Mouse (Mus musculus) liver, embryonic 13.5 days (tissue): ENCODE measurements around the gene 1700013G24Rik. TPM values are rescaled to one million over a fixed set of nuclear protein-coding genes. Genes with fewer than 3 reads are reported as not detected.

ENCODE experiments used
- ATAC-seq: fragments of 200-750 bp; cut with Nextera tagmentation; 2 replicates; pipeline ENCODE4 v1.8.0; 2017; ENCODE audit warnings: low read depth, mild to moderate bottlenecking, moderate number of reproducible peaks, moderate library complexity
- DNase-seq: peaks from one replicate; pipeline ENCODE4 v3.0.0; 2022
- H3K27ac ChIP-seq: fragments of 300-500 bp; sonication (generic); 2 replicates; pipeline ENCODE4 v1.5.1; 2015; ENCODE audit warnings: moderate library complexity, mild to moderate bottlenecking, inconsistent platforms
- H3K27me3 ChIP-seq: fragments of 300-500 bp; sonication (generic); 2 replicates; pipeline ENCODE4 v1.6.1; 2015; ENCODE audit warnings: mild to moderate bottlenecking, inconsistent platforms
- H3K36me3 ChIP-seq: fragments of 300-500 bp; sonication (generic); 2 replicates; pipeline ENCODE4 v1.6.1; 2015; ENCODE audit warnings: mild to moderate bottlenecking, inconsistent platforms
- H3K4me1 ChIP-seq: fragments of 300-500 bp; sonication (generic); replicated peaks from 2 replicates; pipeline ENCODE4 v1.6.1; 2015; ENCODE audit warnings: inconsistent platforms
- H3K4me2 ChIP-seq: fragments of 300-500 bp; sonication (generic); 2 replicates; pipeline ENCODE4 v1.6.1; 2015; ENCODE audit warnings: inconsistent platforms, mild to moderate bottlenecking, moderate library complexity
- H3K4me3 ChIP-seq: fragments of 300-500 bp; sonication (generic); replicated peaks from 2 replicates; pipeline ENCODE4 v1.5.1; 2015; ENCODE audit warnings: mild to moderate bottlenecking, inconsistent platforms
- H3K9ac ChIP-seq: fragments of 300-500 bp; sonication (generic); 2 replicates; pipeline ENCODE4 v1.6.1; 2015; ENCODE audit warnings: mild to moderate bottlenecking, inconsistent platforms
- H3K9me3 ChIP-seq: fragments of 300-500 bp; sonication (generic); replicated peaks from 2 replicates; pipeline ENCODE4 v1.6.1; 2016; ENCODE audit warnings: inconsistent platforms
- WGBS: fragments of 180-500 bp; shearing (Covaris S2); methylation state at CpG from one replicate; pipeline ENCODE4 v1.1.7; 2015; ENCODE audit not compliant: insufficient replicate concordance; 5-methylcytosine and 5-hydroxymethylcytosine counted together
- polyA plus RNA-seq: library from polyadenylated mRNA; unstranded; fragments of >200 nt; fragmentation: Nextera tagmentation; extraction: Ambion mirVana; gene quantifications from 2 replicates; pipeline ENCODE4 v1.2.1, GENCODE M21; 2015

The 1700013G24Rik gene
- polyA plus RNA-seq, 1 experiment from 2014 or later: not detected

- Histone ChIP-seq H3K27ac (peak overlapping the region; percentile 68), H3K4me2 (peak overlapping the region; percentile 39), H3K36me3 (no peaks in the 10 kb centered on the region), H3K9ac (peak overlapping the region; percentile 29; the same call in 1 of the 2 replicates), H3K27me3 (no peaks in the 10 kb centered on the region), H3K9me3 (no peaks in the 10 kb centered on the region), H3K4me1 (peaks cover 72% of the 10 kb centered on the region), H3K4me3 (no peak overlapping the region)
- 26% methylated on average over 11 of the region's 11 CpGs for WGBS
- DNase-seq (no peak), ATAC-seq (no peak)
Observed at GRCm38 (mm10) chr4:137488038-137488437, 35.0 kb downstream of the 1700013G24Rik start.

- 27% methylated on average over 12 of the region's 12 CpGs for WGBS
- peak overlapping the region; percentile 39 for H3K4me2 ChIP-seq
- no peak overlapping the region for H3K4me3 ChIP-seq
- H3K9ac ChIP-seq: no peak overlapping the region
- DNase-seq: no peak
- H3K27me3 ChIP-seq: no peaks in the 10 kb centered on the region
- peaks cover 68% of the 10 kb centered on the region for H3K4me1 ChIP-seq
- no peaks in the 10 kb centered on the region for H3K36me3 ChIP-seq
- ATAC-seq: no peak
- H3K9me3 ChIP-seq: no peaks in the 10 kb centered on the region
- H3K27ac ChIP-seq: peak overlapping the region; percentile 68
Observed at GRCm38 (mm10) chr4:137488571-137489303, 35.7 kb downstream of the 1700013G24Rik start.

- Histone ChIP-seq H3K27ac (no peak overlapping the region), H3K4me2 (no peak overlapping the region), H3K27me3 (no peaks in the 10 kb centered on the region), H3K9me3 (no peaks in the 10 kb centered on the region), H3K9ac (no peak overlapping the region), H3K4me3 (no peak overlapping the region), H3K36me3 (no peaks in the 10 kb centered on the region), H3K4me1 (peaks cover 64% of the 10 kb centered on the region)
- ATAC-seq (no peak), DNase-seq (no peak)
- WGBS: 29% methylated on average over 8 of the region's 8 CpGs
Observed at GRCm38 (mm10) chr4:137489996-137490395, 36.9 kb downstream of the 1700013G24Rik start.

- DNase-seq: no peak
- Histone ChIP-seq H3K4me3 (no peak overlapping the region), H3K4me2 (no peak overlapping the region), H3K27me3 (no peaks in the 10 kb centered on the region), H3K27ac (no peak overlapping the region), H3K36me3 (no peaks in the 10 kb centered on the region), H3K4me1 (peaks cover 46% of the 10 kb centered on the region), H3K9me3 (no peaks in the 10 kb centered on the region), H3K9ac (no peak overlapping the region)
- ATAC-seq: no peak
- WGBS: 73% methylated on average over 11 of the region's 11 CpGs
Observed at GRCm38 (mm10) chr4:137492563-137492962, 39.5 kb downstream of the 1700013G24Rik start.

- H3K27ac ChIP-seq: no peak overlapping the region
- H3K36me3 ChIP-seq: no peaks in the 10 kb centered on the region
- no peak overlapping the region for H3K9ac ChIP-seq
- H3K27me3 ChIP-seq: no peaks in the 10 kb centered on the region
- no peak overlapping the region for H3K4me2 ChIP-seq
- 69% methylated on average over 4 of the region's 4 CpGs for WGBS
- ATAC-seq: no peak
- no peak for DNase-seq
- peaks cover 46% of the 10 kb centered on the region for H3K4me1 ChIP-seq
- H3K4me3 ChIP-seq: no peak overlapping the region
- H3K9me3 ChIP-seq: no peaks in the 10 kb centered on the region
Observed at GRCm38 (mm10) chr4:137493187-137493586, 40.1 kb downstream of the 1700013G24Rik start.

GRCm38 (mm10) chr4:137494751-137495500 is 41.8 kb downstream of the 1700013G24Rik start:
- Histone ChIP-seq H3K9ac (0 out of 2 replicates have a peak overlapping the region, but pooled peaks have one; percentile 4), H3K27me3 (no peaks in the 10 kb centered on the region), H3K4me2 (no peak overlapping the region), H3K36me3 (no peaks in the 10 kb centered on the region), H3K9me3 (no peaks in the 10 kb centered on the region), H3K4me1 (peaks cover 40% of the 10 kb centered on the region), H3K4me3 (no peak overlapping the region), H3K27ac (peak overlapping the region; percentile 50)
- WGBS: 43% methylated on average over 19 of the region's 19 CpGs
- ATAC-seq (no peak), DNase-seq (no peak)

- Histone ChIP-seq H3K27me3 (no peaks in the 10 kb centered on the region), H3K9ac (no peak overlapping the region), H3K36me3 (no peaks in the 10 kb centered on the region), H3K9me3 (no peaks in the 10 kb centered on the region), H3K4me2 (no peak overlapping the region), H3K27ac (no peak overlapping the region), H3K4me3 (no peak overlapping the region), H3K4me1 (peaks cover 34% of the 10 kb centered on the region)
- DNase-seq: no peak
- no peak for ATAC-seq
- 67% methylated on average over 6 of the region's 6 CpGs for WGBS
Observed at GRCm38 (mm10) chr4:137495501-137496100, 42.5 kb downstream of the 1700013G24Rik start.

GRCm38 (mm10) chr4:137497367-137497766 is 44.3 kb downstream of the 1700013G24Rik start:
- Histone ChIP-seq H3K4me1 (peaks cover 34% of the 10 kb centered on the region), H3K9ac (no peak overlapping the region), H3K4me2 (no peak overlapping the region), H3K27me3 (no peaks in the 10 kb centered on the region), H3K36me3 (peaks cover 3% of the 10 kb centered on the region; the same call in 1 of the 2 replicates), H3K27ac (no peak overlapping the region), H3K9me3 (no peaks in the 10 kb centered on the region), H3K4me3 (no peak overlapping the region)
- 66% methylated on average over 5 of the region's 5 CpGs for WGBS
- DNase-seq (no peak), ATAC-seq (peak; percentile 19; the same call in 1 of the 2 replicates)

GRCm38 (mm10) chr4:137497892-137498722 is 45.0 kb downstream of the 1700013G24Rik start:
- ATAC-seq (no peak), DNase-seq (no peak)
- WGBS: 43% methylated on average over 9 of the region's 9 CpGs
- Histone ChIP-seq H3K9me3 (no peaks in the 10 kb centered on the region), H3K9ac (no peak overlapping the region), H3K4me2 (no peak overlapping the region), H3K27ac (peak overlapping the region; percentile 47), H3K36me3 (peaks cover 4% of the 10 kb centered on the region; the same call in 1 of the 2 replicates), H3K4me1 (peaks cover 36% of the 10 kb centered on the region), H3K27me3 (no peaks in the 10 kb centered on the region), H3K4me3 (no peak overlapping the region)

GRCm38 (mm10) chr4:137498882-137499583 is 45.9 kb downstream of the 1700013G24Rik start:
- 69% methylated on average over 9 of the region's 9 CpGs for WGBS
- DNase-seq: no peak
- ATAC-seq: no peak
- H3K4me3 ChIP-seq: no peak overlapping the region
- no peak overlapping the region for H3K27ac ChIP-seq
- H3K4me1 ChIP-seq: peaks cover 40% of the 10 kb centered on the region
- H3K9ac ChIP-seq: no peak overlapping the region
- no peaks in the 10 kb centered on the region for H3K9me3 ChIP-seq
- peaks cover 12% of the 10 kb centered on the region; the same call in 1 of the 2 replicates for H3K36me3 ChIP-seq
- no peak overlapping the region for H3K4me2 ChIP-seq
- no peaks in the 10 kb centered on the region for H3K27me3 ChIP-seq
